Mouse (Mus musculus): Measurements from ENCODE around the gene Nbeal2.

GRCm38 (mm10) chr9:110666374-110666773 is 12.4 kb upstream of the Nbeal2 start:
- no peak for TF ChIP-seq TCF12 (IDR thresholded peaks at IDR 0.05; ENCODE audit: low read depth, low read length)
- TF ChIP-seq NELFE (IDR thresholded peaks at IDR 0.05; ENCODE audit: low read depth, low read length): no peak
- no peak for TF ChIP-seq EP300 (IDR thresholded peaks at IDR 0.05; ENCODE audit: low read length)
- no peak for TF ChIP-seq ZC3H11A (IDR thresholded peaks at IDR 0.05; ENCODE audit: low read depth, low read length)
- TF ChIP-seq POLR2A (IDR thresholded peaks at IDR 0.05; ENCODE audit: low read depth, low read length): no peak
- TF ChIP-seq JUN (IDR thresholded peaks at IDR 0.05; ENCODE audit: insufficient read depth, low read depth, low read length): no peak
